Mouse (Mus musculus): ENCODE measurements around the gene Wdr81.

- TF ChIP-seq POLR2A (IDR thresholded peaks at IDR 0.05; ENCODE audit: insufficient read length, low read depth) (peak; percentile 87), REST (IDR thresholded peaks at IDR 0.05; ENCODE audit: insufficient read depth, insufficient read length) (no peak), CEBPB (IDR thresholded peaks at IDR 0.05; ENCODE audit: insufficient read depth, poor library complexity, severe bottlenecking) (peak; percentile 96), MYOD1 (IDR thresholded peaks at IDR 0.05; ENCODE audit: control insufficient read depth in 1 of 3, insufficient read length in 2 of 3, low read depth in 2 of 3) (no peak), TCF12 (IDR thresholded peaks at IDR 0.05; ENCODE audit: insufficient read depth, poor library complexity, severe bottlenecking) (no peak), SRF (IDR thresholded peaks at IDR 0.05; ENCODE audit: control insufficient read depth, insufficient read length, low read depth) (no peak), MAX (IDR thresholded peaks at IDR 0.05; ENCODE audit: low read depth) (peak; percentile 93), E2F4 (IDR thresholded peaks at IDR 0.05; ENCODE audit: insufficient read depth) (no peak), MYOG (IDR thresholded peaks at IDR 0.05; ENCODE audit: control insufficient read depth in 1 of 3, insufficient read depth in 1 of 3, insufficient read length in 2 of 3, low read depth in 2 of 3) (no peak), POLR2AphosphoS2 (IDR thresholded peaks at IDR 0.05; ENCODE audit: insufficient read length, low read depth) (peak; percentile 80), TCF3 (IDR thresholded peaks at IDR 0.05; ENCODE audit: insufficient read length, low read depth) (no peak), USF1 (IDR thresholded peaks at IDR 0.05; ENCODE audit: low read depth) (no peak)
Measured at GRCm38 (mm10) chr11:75422013-75422792, 32.3 kb downstream of the Wdr81 start, which contains the start of gene Serpinf1.
